Mouse (Mus musculus): ENCODE results near the gene Gm49027.

GRCm38 (mm10) chr5:123525916-123526495 is 718 bp upstream of the Gm49027 start:
- TF ChIP-seq CTCF (IDR thresholded peaks at IDR 0.05; ENCODE audit: insufficient read depth, low read length), result no peak
- no peak for TF ChIP-seq POLR2A (IDR thresholded peaks at IDR 0.05; ENCODE audit: borderline replicate concordance, extremely low read depth, low read depth, low read length)
